Mouse (Mus musculus): Measurements from ENCODE around the gene Fgb. TPM values are rescaled to one million over a fixed set of nuclear protein-coding genes. Genes with fewer than 3 reads are reported as not detected.

Fgb gene
- total and polyA plus RNA-seq, 2 experiments from 2014 or later: not detected

GRCm38 (mm10) chr3:83053758-83054157 is 4.1 kb upstream of the Fgb start:
- Histone ChIP-seq H3K27me3 (ENCODE audit: insufficient read depth, low read length) (no peaks in the 10 kb centered on the region), H3K27ac (ENCODE audit: low read depth, low read length) (no peak overlapping the region), H3K4me2 (ENCODE audit: low read depth, low read length, poor library complexity, severe bottlenecking) (no peak overlapping the region), H3K4me3 (ENCODE audit: low read depth, low read length) (no peak overlapping the region), H3K36me3 (ENCODE audit: insufficient read depth, low read length) (0 out of 2 replicates have a peak, but pooled peaks cover 4% of the 10 kb centered on the region), H3K9ac (replicated peaks; ENCODE audit: low read length, poor library complexity, severe bottlenecking) (no peak overlapping the region), H3K9me3 (ENCODE audit: low read length) (no peaks in the 10 kb centered on the region), H3K4me1 (ENCODE audit: insufficient read depth, low read length) (peaks cover 6% of the 10 kb centered on the region)
- DNase-seq (ENCODE audit: low spot score) (peak; percentile 70), ATAC-seq (ENCODE audit: low FRiP score) (no peak)
- 38% methylated on average over 10 of the region's 10 CpGs for WGBS
- peak; percentile 85 for TF ChIP-seq CTCF (IDR thresholded peaks at IDR 0.05)

GRCm38 (mm10) chr3:83053126-83053525 is 3.5 kb upstream of the Fgb start:
- H3K27ac ChIP-seq (ENCODE audit: low read depth, low read length): no peak overlapping the region
- TF ChIP-seq CTCF (IDR thresholded peaks at IDR 0.05): no peak
- H3K4me3 ChIP-seq (ENCODE audit: low read depth, low read length): no peak overlapping the region
- H3K36me3 ChIP-seq (ENCODE audit: insufficient read depth, low read length): 0 out of 2 replicates have a peak, but pooled peaks cover 2% of the 10 kb centered on the region
- no peaks in the 10 kb centered on the region for H3K9me3 ChIP-seq (ENCODE audit: low read length)
- peaks cover 6% of the 10 kb centered on the region for H3K4me1 ChIP-seq (ENCODE audit: insufficient read depth, low read length)
- H3K27me3 ChIP-seq (ENCODE audit: insufficient read depth, low read length): no peaks in the 10 kb centered on the region
- no peak for DNase-seq (ENCODE audit: low spot score)
- WGBS: 93% methylated on average over 7 of the region's 7 CpGs
- H3K9ac ChIP-seq (replicated peaks; ENCODE audit: low read length, poor library complexity, severe bottlenecking): no peak overlapping the region
- ATAC-seq (ENCODE audit: low FRiP score): no peak
- H3K4me2 ChIP-seq (ENCODE audit: low read depth, low read length, poor library complexity, severe bottlenecking): no peak overlapping the region

GRCm38 (mm10) chr3:83052102-83052501 is 2.4 kb upstream of the Fgb start:
- H3K9me3 ChIP-seq (ENCODE audit: low read length): no peaks in the 10 kb centered on the region
- no peak overlapping the region for H3K9ac ChIP-seq (replicated peaks; ENCODE audit: low read length, poor library complexity, severe bottlenecking)
- H3K4me1 ChIP-seq (ENCODE audit: insufficient read depth, low read length): peaks cover 6% of the 10 kb centered on the region
- no peak overlapping the region for H3K4me2 ChIP-seq (ENCODE audit: low read depth, low read length, poor library complexity, severe bottlenecking)
- no peaks in the 10 kb centered on the region for H3K27me3 ChIP-seq (ENCODE audit: insufficient read depth, low read length)
- no peak overlapping the region for H3K27ac ChIP-seq (ENCODE audit: low read depth, low read length)
- no peak for TF ChIP-seq CTCF (IDR thresholded peaks at IDR 0.05)
- no peak overlapping the region for H3K4me3 ChIP-seq (ENCODE audit: low read depth, low read length)
- H3K36me3 ChIP-seq (ENCODE audit: insufficient read depth, low read length): 0 out of 2 replicates have a peak, but pooled peaks cover under 1% of the 10 kb centered on the region
- 86% methylated on average over 5 of the region's 5 CpGs for WGBS
- no peak for ATAC-seq (ENCODE audit: low FRiP score)
- DNase-seq (ENCODE audit: low spot score): no peak

- no peak overlapping the region for H3K27ac ChIP-seq (ENCODE audit: low read depth, low read length)
- 80% methylated on average over 5 of the region's 5 CpGs for WGBS
- no peaks in the 10 kb centered on the region for H3K4me1 ChIP-seq (ENCODE audit: insufficient read depth, low read length)
- no peak for TF ChIP-seq CTCF (IDR thresholded peaks at IDR 0.05)
- no peak for DNase-seq (ENCODE audit: low spot score)
- H3K4me2 ChIP-seq (ENCODE audit: low read depth, low read length, poor library complexity, severe bottlenecking): no peak overlapping the region
- ATAC-seq (ENCODE audit: low FRiP score): no peak
- no peaks in the 10 kb centered on the region for H3K27me3 ChIP-seq (ENCODE audit: insufficient read depth, low read length)
- no peaks in the 10 kb centered on the region for H3K9me3 ChIP-seq (ENCODE audit: low read length)
- H3K9ac ChIP-seq (replicated peaks; ENCODE audit: low read length, poor library complexity, severe bottlenecking): no peak overlapping the region
- no peak overlapping the region for H3K4me3 ChIP-seq (ENCODE audit: low read depth, low read length)
- no peaks in the 10 kb centered on the region for H3K36me3 ChIP-seq (ENCODE audit: insufficient read depth, low read length)
Measured at GRCm38 (mm10) chr3:83050661-83051060, 998 bp upstream of the Fgb start.

GRCm38 (mm10) chr3:83046649-83047048 is 3.0 kb downstream of the Fgb start:
- Histone ChIP-seq H3K27me3 (ENCODE audit: insufficient read depth, low read length) (no peaks in the 10 kb centered on the region), H3K36me3 (ENCODE audit: insufficient read depth, low read length) (no peaks in the 10 kb centered on the region), H3K9me3 (ENCODE audit: low read length) (no peaks in the 10 kb centered on the region), H3K27ac (ENCODE audit: low read depth, low read length) (no peak overlapping the region), H3K9ac (replicated peaks; ENCODE audit: low read length, poor library complexity, severe bottlenecking) (no peak overlapping the region), H3K4me3 (ENCODE audit: low read depth, low read length) (no peak overlapping the region), H3K4me1 (ENCODE audit: insufficient read depth, low read length) (no peaks in the 10 kb centered on the region), H3K4me2 (ENCODE audit: low read depth, low read length, poor library complexity, severe bottlenecking) (no peak overlapping the region)
- 86% methylated on average over 11 of the region's 11 CpGs for WGBS
- no peak for TF ChIP-seq CTCF (IDR thresholded peaks at IDR 0.05)
- DNase-seq (ENCODE audit: low spot score) (no peak), ATAC-seq (ENCODE audit: low FRiP score) (no peak)

- H3K4me3 ChIP-seq (ENCODE audit: low read depth, low read length): no peak overlapping the region
- no peaks in the 10 kb centered on the region for H3K36me3 ChIP-seq (ENCODE audit: insufficient read depth, low read length)
- no peak overlapping the region for H3K27ac ChIP-seq (ENCODE audit: low read depth, low read length)
- TF ChIP-seq CTCF (IDR thresholded peaks at IDR 0.05): no peak
- ATAC-seq (ENCODE audit: low FRiP score) (no peak), DNase-seq (ENCODE audit: low spot score) (no peak)
- H3K4me2 ChIP-seq (ENCODE audit: low read depth, low read length, poor library complexity, severe bottlenecking): no peak overlapping the region
- H3K9me3 ChIP-seq (ENCODE audit: low read length): no peaks in the 10 kb centered on the region
- H3K27me3 ChIP-seq (ENCODE audit: insufficient read depth, low read length): no peaks in the 10 kb centered on the region
- H3K9ac ChIP-seq (replicated peaks; ENCODE audit: low read length, poor library complexity, severe bottlenecking): no peak overlapping the region
- H3K4me1 ChIP-seq (ENCODE audit: insufficient read depth, low read length): no peaks in the 10 kb centered on the region
- 91% methylated on average over 5 of the region's 5 CpGs for WGBS
Measured at GRCm38 (mm10) chr3:83042451-83042850, 7.2 kb downstream of the Fgb start.

All from midbrain, postnatal 0 days (tissue).